Mouse (Mus musculus) liver, postnatal 0 days (tissue): Measurements from ENCODE around the gene Pkd1. TPM values are rescaled to one million over a fixed set of nuclear protein-coding genes. Genes with fewer than 3 reads are reported as not detected.
A peak's percentile ranks its signal among the peaks of the same experiment; 100 is the strongest.

Experiments
- ATAC-seq: fragments of 200-750 bp; cut with Nextera tagmentation; 2 replicates; pipeline ENCODE4 v1.8.0; 2017; ENCODE audit warnings: mild to moderate bottlenecking, moderate library complexity
- DNase-seq: peaks from one replicate; pipeline ENCODE4 v3.0.0-alpha.2; 2016
- H3K27ac ChIP-seq: fragments of 300-500 bp; sonication (generic); 2 replicates; pipeline ENCODE4 v1.5.1; 2014; ENCODE audit warnings: antibody characterized with exemption, moderate library complexity, mild to moderate bottlenecking, low read depth
- H3K27me3 ChIP-seq: fragments of 300-500 bp; sonication (generic); 2 replicates; pipeline ENCODE4 v1.6.1; 2014; ENCODE audit warnings: low read length, control low read depth, mixed read lengths; ENCODE audit not compliant: insufficient read depth
- H3K36me3 ChIP-seq: fragments of 300-500 bp; sonication (generic); replicated peaks from 2 replicates; pipeline ENCODE4 v1.6.1; 2014; ENCODE audit warnings: mild to moderate bottlenecking, control low read depth, low read length, moderate library complexity, mixed read lengths; ENCODE audit not compliant: insufficient read depth
- H3K4me1 ChIP-seq: fragments of 300-500 bp; sonication (generic); 2 replicates; pipeline ENCODE4 v1.6.1; 2014; ENCODE audit warnings: antibody characterized with exemption, mild to moderate bottlenecking, control low read depth; ENCODE audit not compliant: insufficient read depth
- H3K4me2 ChIP-seq: fragments of 300-500 bp; sonication (generic); 2 replicates; pipeline ENCODE4 v1.6.1; 2014; ENCODE audit warnings: low read depth, mild to moderate bottlenecking, low read length, moderate library complexity, mixed read lengths
- H3K4me3 ChIP-seq: fragments of 300-500 bp; sonication (generic); 2 replicates; pipeline ENCODE4 v1.5.1; 2014; ENCODE audit warnings: low read depth, low read length
- H3K9ac ChIP-seq: fragments of 300-500 bp; sonication (generic); replicated peaks from 2 replicates; pipeline ENCODE4 v1.6.1; 2014; ENCODE audit warnings: mild to moderate bottlenecking, moderate library complexity
- H3K9me3 ChIP-seq: fragments of 300-500 bp; sonication (generic); 2 replicates; pipeline ENCODE4 v1.6.1; 2016; ENCODE audit warnings: mild to moderate bottlenecking, control low read depth, low read length, mixed read lengths
- CTCF ChIP-seq: sonication (generic); IDR thresholded peaks from 2 replicates; pipeline ENCODE4 v1.5.1; 2016; ENCODE audit warnings: antibody characterized with exemption, low read depth
- EP300 ChIP-seq: IDR thresholded peaks from 2 replicates; pipeline ENCODE4 v1.6.1; 2016; ENCODE audit warnings: antibody characterized with exemption, low read depth, mild to moderate bottlenecking
- WGBS: fragments of 180-500 bp; shearing (Covaris S2); extraction: QIAGEN DNeasy Blood & Tissue Kit; methylation state at CpG from one replicate; pipeline ENCODE4 v1.1.7; 2014; ENCODE audit not compliant: insufficient replicate concordance; 5-methylcytosine and 5-hydroxymethylcytosine counted together
- polyA plus RNA-seq: library from polyadenylated mRNA; unstranded; fragments of >200 nt; fragmentation: Nextera tagmentation; extraction: Ambion mirVana; gene quantifications from 2 replicates; pipeline ENCODE4 v1.2.1, GENCODE M21; 2015

The Pkd1 gene
- polyA plus RNA-seq, 1 experiment from 2014 or later: 2.8 TPM

DNA sequence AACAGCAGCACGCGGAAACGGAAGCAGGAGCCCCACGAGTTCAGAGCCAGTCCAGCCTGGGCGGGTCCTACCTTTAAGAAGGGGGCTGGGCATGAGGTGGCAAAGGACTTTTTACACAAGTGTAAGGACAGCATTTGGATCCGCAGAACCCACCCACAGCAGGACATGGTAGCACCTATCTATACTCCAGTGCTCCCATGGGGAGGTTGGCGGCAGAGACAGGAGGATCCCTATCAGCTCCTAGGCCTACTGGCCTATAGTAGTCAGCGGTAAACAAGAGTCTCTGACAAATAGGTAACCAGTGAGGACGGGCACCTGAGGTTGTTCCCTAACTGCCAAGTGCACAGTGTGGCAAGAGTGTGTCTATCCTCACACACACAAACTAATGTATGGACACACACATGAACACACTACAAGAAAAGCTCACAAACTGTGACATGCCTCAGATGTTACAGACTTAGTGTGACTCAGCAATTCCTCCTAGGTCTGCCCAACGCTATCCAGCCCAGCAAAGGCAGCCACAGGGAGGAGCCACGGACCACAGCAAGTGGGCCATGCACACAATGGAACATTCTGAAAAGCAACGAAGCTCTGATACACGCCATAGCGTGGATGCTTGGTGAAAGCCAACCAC, 68.0 kb downstream of the Pkd1 start:
- Histone ChIP-seq H3K9me3 (no peaks in the 10 kb centered on the region), H3K4me3 (no peak overlapping the region), H3K36me3 (peaks cover 51% of the 10 kb centered on the region), H3K9ac (no peak overlapping the region), H3K4me1 (peaks cover 9% of the 10 kb centered on the region), H3K27me3 (no peaks in the 10 kb centered on the region), H3K4me2 (no peak overlapping the region), H3K27ac (peak overlapping the region; percentile 60)
- DNase-seq (peak; percentile 58), ATAC-seq (peak; percentile 93)
- WGBS: 55% methylated on average over 14 of the region's 14 CpGs
- TF ChIP-seq EP300 (no peak), CTCF (peak; percentile 60)

- H3K9ac ChIP-seq: no peak overlapping the region
- H3K27ac ChIP-seq: no peak overlapping the region
- DNase-seq: no peak
- no peak for TF ChIP-seq CTCF
- TF ChIP-seq EP300: no peak
- H3K9me3 ChIP-seq: no peaks in the 10 kb centered on the region
- peaks cover 62% of the 10 kb centered on the region for H3K36me3 ChIP-seq
- no peak overlapping the region for H3K4me3 ChIP-seq
- no peak overlapping the region for H3K4me2 ChIP-seq
- 87% methylated on average over 8 of the region's 8 CpGs for WGBS
- no peaks in the 10 kb centered on the region for H3K4me1 ChIP-seq
- H3K27me3 ChIP-seq: no peaks in the 10 kb centered on the region
- no peak for ATAC-seq
These were observed 75.8 kb downstream of the Pkd1 start for GRCm38 (mm10) chr17:24625472-24625871.

DNA sequence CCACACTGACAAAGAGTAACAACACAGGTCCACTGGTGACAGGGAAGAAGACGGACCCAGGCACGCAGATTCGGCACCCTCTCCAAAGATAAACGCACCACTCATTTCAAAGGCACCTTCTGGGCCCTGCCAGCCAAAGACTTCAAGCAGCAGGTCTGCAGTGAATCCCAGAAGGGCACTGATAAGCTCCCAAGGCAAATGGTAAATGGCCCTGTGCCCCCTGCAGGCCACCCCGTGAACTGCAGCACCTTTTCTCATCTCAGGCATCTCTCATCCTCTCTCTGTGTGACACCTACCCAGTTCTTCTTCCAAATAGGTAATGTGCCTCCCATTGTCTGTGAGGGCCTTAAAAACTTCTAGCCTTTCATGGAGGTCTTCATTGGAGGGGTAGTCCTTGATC, 79.0 kb downstream of the Pkd1 start:
- 29% methylated on average over 5 of the region's 5 CpGs for WGBS
- DNase-seq (peak; percentile 88), ATAC-seq (peak; percentile 50; the same call in 1 of the 2 replicates)
- Histone ChIP-seq H3K4me3 (no peak overlapping the region), H3K9ac (no peak overlapping the region), H3K27me3 (no peaks in the 10 kb centered on the region), H3K4me1 (peaks cover 12% of the 10 kb centered on the region), H3K9me3 (no peaks in the 10 kb centered on the region), H3K4me2 (no peak overlapping the region), H3K36me3 (peaks cover 40% of the 10 kb centered on the region), H3K27ac (no peak overlapping the region)
- peak; percentile 98 for TF ChIP-seq CTCF
- no peak for TF ChIP-seq EP300

DNA sequence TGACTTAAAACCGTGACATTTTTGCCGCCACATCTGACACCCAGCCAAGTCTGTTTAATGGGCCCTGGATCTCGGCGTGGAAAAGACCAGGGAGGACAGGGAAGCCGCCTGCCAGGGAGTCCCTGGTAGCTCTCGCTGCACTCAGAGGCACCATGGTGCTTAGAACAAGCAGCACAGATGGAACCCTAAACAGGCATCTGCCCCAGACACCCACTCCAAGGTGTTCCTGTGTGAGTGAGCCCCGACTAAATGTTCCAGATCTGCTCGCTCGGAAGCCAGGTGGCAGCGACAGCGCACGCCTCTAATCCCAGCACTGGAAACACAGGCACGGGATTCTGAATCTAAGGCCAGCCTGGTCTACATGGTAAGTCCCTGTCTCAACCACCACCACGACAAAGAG, 80.4 kb downstream of the Pkd1 start:
- no peak overlapping the region for H3K4me3 ChIP-seq
- H3K27me3 ChIP-seq: no peaks in the 10 kb centered on the region
- no peak overlapping the region for H3K27ac ChIP-seq
- DNase-seq (no peak), ATAC-seq (no peak)
- no peak overlapping the region for H3K4me2 ChIP-seq
- peaks cover 30% of the 10 kb centered on the region for H3K36me3 ChIP-seq
- H3K4me1 ChIP-seq: peaks cover 12% of the 10 kb centered on the region
- no peak overlapping the region for H3K9ac ChIP-seq
- WGBS: 89% methylated on average over 14 of the region's 14 CpGs
- TF ChIP-seq CTCF (no peak), EP300 (no peak)
- no peaks in the 10 kb centered on the region for H3K9me3 ChIP-seq

- H3K36me3 ChIP-seq: peaks cover 17% of the 10 kb centered on the region
- H3K4me2 ChIP-seq: peak within 1 kb of the TSS; percentile 89
- H3K27ac ChIP-seq: peak within 1 kb of the TSS; percentile 73
- 1% methylated on average over 51 of the region's 51 CpGs for WGBS
- ATAC-seq (peak; percentile 82), DNase-seq (peak; percentile 88)
- peaks cover 19% of the 10 kb centered on the region for H3K4me1 ChIP-seq
- peak within 1 kb of the TSS; percentile 62 for H3K4me3 ChIP-seq
- H3K9me3 ChIP-seq: no peaks in the 10 kb centered on the region
- no peak for TF ChIP-seq CTCF
- TF ChIP-seq EP300: no peak
- H3K27me3 ChIP-seq: no peaks in the 10 kb centered on the region
- H3K9ac ChIP-seq: peak within 1 kb of the TSS; percentile 57
These were observed 82.7 kb downstream of the Pkd1 start, which contains the start of the genes Tsc2 and Nthl1 for GRCm38 (mm10) chr17:24632167-24632812. Gene Tsc2 (minus strand): TSS chr17:24632630. Gene Nthl1 (plus strand): TSS chr17:24632680.

GRCm38 (mm10) chr17:24632813-24633449, 83.3 kb downstream of the Pkd1 start:
- ATAC-seq (peak; percentile 49), DNase-seq (peak; percentile 47)
- Histone ChIP-seq H3K4me3 (peak overlapping the region; percentile 62), H3K27me3 (no peaks in the 10 kb centered on the region), H3K27ac (peak overlapping the region; percentile 73), H3K36me3 (peaks cover 14% of the 10 kb centered on the region), H3K4me2 (peak overlapping the region; percentile 89), H3K9me3 (no peaks in the 10 kb centered on the region), H3K4me1 (peaks cover 19% of the 10 kb centered on the region), H3K9ac (peak overlapping the region; percentile 57)
- TF ChIP-seq EP300: no peak
- no peak for TF ChIP-seq CTCF
- WGBS: 12% methylated on average over 22 of the region's 22 CpGs
